Mouse (Mus musculus) CD4-positive, CD25-positive, alpha-beta regulatory T cell, adult 2 months (primary cell): ENCODE results near the gene Veph1.

Experiments used
- DNase-seq: peaks from one replicate; pipeline ENCODE4 v3.0.0-alpha.2; 2012; ENCODE audit warnings: low read depth, low spot score

Veph1 gene

DNA sequence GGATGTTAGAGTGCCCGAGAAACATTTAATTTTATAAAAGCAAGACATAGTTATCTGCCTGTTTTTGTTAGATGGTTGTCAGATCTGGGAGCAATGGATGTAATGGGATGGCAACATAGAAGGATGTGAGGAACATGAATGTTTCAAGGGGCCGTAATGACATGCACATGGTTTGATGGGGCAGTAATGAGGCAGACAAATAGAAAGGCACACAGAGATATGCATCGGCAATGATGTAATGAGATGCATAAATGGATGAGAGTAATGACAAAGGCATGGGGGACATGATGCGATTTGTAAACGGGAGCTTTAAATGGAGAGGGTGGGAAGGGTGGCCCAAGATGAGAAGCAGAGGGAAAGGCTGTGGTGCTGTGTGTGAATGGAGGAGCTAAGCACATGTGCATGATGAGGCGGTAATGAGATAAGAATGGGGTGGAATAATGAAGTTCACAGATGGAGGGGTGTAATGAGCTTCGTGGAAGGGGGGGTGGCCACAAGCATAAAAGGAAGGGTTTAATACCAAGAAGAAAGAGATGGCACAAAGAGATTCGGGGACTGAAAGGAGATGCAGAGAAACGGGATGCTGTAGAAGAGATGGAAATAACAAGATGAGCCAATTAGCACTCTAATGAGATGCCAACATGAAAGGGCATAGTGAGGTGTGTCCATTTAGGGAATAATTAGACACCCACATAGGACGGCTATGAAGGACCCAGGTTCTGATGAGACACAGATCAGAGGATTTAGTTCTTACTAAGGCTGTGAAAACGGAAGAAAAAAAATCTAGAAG lies 194.6 kb downstream of the Veph1 start:
- DNase-seq, result no peak

DNA sequence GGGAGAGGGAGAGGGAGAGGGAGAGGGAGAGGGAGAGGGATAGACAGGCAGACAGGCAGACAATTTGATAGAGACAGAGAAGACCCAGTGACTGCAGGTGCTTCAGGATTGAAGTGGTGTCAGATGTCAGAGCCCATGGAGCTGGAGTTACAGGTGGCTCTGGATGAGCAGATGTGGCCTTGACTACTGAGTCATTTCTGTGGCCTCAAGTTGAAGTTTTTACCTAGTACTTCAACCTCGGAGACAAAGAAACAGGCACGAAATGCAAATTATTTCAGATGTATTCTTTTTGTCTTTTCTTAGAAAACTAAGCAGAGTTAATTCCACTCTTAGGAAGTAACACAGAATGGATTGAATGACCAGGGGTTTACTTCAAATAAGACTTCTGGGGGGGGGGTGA lies 195.6 kb downstream of the Veph1 start:
- no peak for DNase-seq

DNA sequence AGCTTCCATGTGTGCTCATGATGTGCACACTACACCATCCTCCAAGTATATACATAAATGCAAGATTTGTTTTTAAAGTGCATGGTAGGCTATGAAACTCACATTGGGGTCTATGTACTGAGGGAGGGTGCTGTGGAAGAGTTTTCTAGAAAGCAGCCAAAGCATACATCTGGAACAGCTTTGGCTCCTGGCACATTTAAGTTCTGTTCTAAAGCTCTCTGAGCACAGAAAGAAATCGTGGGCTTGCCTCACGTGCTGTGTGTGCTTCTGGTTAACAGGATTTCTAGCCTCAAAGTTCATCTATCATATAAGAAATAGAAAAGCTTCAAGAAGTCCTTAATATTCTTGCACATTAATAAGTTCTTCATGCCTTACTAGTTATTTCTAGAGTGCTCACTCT lies 204.9 kb downstream of the Veph1 start:
- DNase-seq, result no peak

GRCm38 (mm10) chr3:66087608-66088007 lies 209.0 kb downstream of the Veph1 start:
- no peak for DNase-seq

DNA sequence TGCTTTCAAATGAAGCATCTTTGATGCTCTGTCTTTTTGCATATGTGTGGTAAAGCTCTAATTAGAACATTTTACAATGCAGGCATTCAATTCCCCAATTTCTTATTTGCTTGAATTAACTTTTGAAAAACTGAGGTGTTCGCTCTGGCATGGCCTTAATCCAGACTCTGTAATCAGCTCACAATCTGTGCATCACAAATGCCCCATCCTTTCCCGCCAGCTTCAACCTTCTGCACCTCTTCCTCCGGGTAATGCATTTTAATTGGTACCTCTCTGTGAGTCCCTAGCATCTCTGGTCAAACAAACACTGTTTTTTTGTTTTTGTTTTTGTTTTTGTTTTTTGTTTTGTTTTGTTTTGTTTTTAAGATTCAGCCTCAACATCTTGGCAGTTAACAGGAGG lies 212.8 kb downstream of the Veph1 start:
- no peak for DNase-seq

DNA sequence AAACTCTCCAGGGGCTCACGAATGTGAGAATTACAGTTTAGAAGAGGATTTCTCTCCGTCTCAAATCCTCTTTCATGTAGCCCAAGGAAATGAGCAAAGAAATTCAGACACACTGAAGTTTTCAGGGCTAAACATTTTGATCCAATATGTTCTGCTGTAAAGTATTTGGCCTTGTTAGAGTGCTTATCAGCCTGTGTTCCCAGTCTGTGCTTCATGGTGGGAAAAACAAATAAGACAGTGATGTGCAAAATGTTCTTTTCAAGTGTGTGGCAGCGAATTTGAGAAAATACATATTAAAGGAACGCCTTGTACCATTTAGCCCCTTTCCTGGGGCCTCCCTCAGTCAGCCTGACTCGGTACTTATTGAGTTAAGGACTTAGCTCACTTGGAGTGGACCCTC lies 213.2 kb downstream of the Veph1 start:
- no peak for DNase-seq

DNA sequence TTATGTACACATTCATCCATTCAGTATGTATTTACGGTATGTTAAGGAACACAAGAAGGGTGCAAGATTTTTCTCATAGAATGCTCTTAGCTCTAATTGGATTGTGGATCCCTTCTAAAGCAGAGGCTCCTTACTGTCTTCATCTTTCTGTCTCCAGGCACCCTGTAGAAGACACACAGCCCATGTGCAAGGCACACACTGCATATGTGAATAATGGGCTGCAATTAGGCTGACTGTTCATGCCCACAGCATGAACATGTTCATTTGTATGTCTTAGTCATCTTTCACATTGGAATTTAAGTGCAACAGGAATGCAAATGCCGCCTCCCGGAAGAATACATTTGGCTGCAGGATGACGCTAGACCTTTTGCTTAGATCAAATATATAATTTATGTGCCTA lies 213.7 kb downstream of the Veph1 start:
- DNase-seq, result no peak

DNA sequence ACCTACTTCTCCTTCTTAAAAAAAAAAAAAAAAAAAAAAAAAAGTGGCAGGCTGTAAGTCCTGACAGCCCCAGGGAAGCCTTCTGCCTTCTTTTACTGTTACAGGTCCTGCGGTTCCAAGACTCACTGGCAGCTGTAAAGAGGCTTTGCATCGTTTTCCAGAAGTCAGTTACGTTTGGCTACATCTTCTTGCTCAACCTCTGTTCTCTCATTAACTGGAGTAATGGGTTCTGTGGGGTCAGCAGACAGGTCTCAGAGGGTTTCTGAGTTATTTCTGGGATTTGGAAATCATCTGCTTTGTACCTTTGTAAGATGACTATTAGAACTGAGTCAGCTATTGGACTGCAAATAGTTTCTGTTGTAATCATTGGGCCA lies 215.3 kb downstream of the Veph1 start:
- no peak for DNase-seq

- DNase-seq, result no peak
Observed at GRCm38 (mm10) chr3:66080631-66081362, 215.8 kb downstream of the Veph1 start.

DNA sequence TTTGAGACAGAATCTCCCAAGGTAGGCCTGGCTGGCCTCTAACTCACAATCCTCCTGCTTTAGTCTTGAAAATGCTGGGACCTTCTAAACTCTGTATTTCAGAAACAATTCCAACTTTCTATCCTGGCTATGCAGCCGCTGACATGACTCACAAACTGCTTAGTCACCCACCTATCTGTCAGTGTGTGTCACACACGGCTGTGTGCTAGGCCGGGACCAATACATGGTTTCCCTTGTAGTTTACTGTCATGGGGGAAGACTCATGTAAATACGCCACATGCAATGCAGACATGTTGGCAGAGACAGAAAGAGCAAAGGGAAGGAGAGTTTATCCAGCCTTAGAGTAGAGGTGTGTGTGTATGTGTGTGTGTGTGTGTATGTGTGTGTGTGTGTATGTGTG lies 216.8 kb downstream of the Veph1 start:
- DNase-seq, result no peak

GRCm38 (mm10) chr3:66078898-66079537 lies 217.6 kb downstream of the Veph1 start:
- DNase-seq, result no peak

GRCm38 (mm10) chr3:66078026-66078721 lies 218.5 kb downstream of the Veph1 start:
- DNase-seq, result peak; percentile 3

GRCm38 (mm10) chr3:66070274-66070673 lies 226.4 kb downstream of the Veph1 start:
- DNase-seq, result no peak

GRCm38 (mm10) chr3:66063881-66064280 lies 232.8 kb downstream of the Veph1 start:
- DNase-seq, result no peak

GRCm38 (mm10) chr3:66056912-66057311 lies 239.7 kb downstream of the Veph1 start:
- no peak for DNase-seq

- DNase-seq, result no peak
Observed at GRCm38 (mm10) chr3:66055652-66056051, 241.0 kb downstream of the Veph1 start.

GRCm38 (mm10) chr3:66050092-66050886 lies 246.3 kb downstream of the Veph1 start:
- DNase-seq, result no peak

DNA sequence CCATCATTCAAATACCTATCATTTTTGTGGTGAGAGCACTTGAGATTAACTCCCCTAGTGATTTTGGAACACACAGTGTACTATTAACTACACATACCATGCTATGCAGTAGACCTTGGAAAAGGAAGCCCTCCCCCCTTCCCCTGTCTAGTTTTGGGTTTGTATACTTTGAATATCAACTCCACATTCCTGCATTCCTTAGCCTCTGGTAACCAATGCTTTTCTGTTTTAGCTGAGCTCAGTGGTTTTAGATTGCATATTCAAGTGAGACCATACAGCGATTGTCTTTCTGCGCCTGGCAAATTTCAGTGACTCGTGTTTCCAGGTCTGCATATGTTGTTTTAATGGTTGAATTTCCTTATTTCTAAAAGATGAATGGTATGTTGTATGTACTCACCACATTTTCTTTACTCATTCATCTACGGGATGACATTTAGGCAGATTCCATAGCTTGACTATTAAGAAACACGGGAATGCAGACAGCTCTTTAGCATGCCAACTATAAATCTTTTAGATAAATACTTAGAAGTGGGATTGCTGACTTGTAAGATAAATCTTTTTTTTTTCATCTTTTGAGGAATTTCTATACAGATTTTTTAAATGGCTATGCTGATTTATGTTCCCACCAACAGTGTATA lies 255.7 kb downstream of the Veph1 start:
- no peak for DNase-seq

- no peak for DNase-seq
Observed at GRCm38 (mm10) chr3:66035226-66035625, 261.4 kb downstream of the Veph1 start.

- DNase-seq, result no peak
Observed at GRCm38 (mm10) chr3:66033346-66033745, 263.3 kb downstream of the Veph1 start.

GRCm38 (mm10) chr3:66025454-66025853 lies 271.2 kb downstream of the Veph1 start:
- no peak for DNase-seq
